Mouse (Mus musculus): Measurements from ENCODE around the gene Cnbp. TPM values are rescaled to one million over a fixed set of nuclear protein-coding genes. Genes with fewer than 3 reads are reported as not detected.
A peak's percentile ranks its signal among the peaks of the same experiment; 100 is the strongest.

The Cnbp gene
- polyA plus RNA-seq, 1 experiment, result 7.3 TPM

DNA sequence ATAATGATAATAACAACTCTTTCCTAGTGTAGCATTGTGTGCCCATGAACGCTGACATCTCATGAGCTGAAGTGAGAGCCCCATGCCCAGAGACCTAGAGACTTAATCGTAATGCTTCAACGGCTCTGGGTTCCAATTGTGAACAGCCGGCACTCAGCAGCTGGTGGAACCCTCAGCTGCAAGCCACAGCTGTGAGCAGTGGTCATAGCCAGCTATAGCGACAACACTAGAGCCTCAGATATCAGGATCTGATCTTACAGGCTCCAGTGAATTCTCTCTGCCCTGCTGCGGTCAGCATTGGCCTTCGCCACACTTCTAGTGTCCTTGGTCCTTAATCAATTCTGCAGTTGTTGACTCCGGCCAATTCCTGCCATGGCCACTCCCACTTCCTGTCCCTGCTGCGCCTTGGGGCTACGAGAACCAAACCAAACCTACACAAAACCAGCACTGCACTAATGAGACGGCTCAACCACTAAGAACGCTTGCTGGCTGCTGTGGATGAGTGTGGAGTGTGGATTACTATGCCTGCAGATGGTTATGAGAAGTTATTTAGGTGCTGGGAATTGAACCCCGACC, 25.2 kb upstream of the Cnbp start:
- Histone ChIP-seq H3K4me1 (ENCODE audit: control insufficient read depth) (peaks cover 17% of the 10 kb centered on the region), H3K36me3 (ENCODE audit: control insufficient read depth) (no peaks in the 10 kb centered on the region), H3K9me3 (ENCODE audit: control insufficient read depth, low read length) (0 out of 2 replicates have a peak, but pooled peaks cover 2% of the 10 kb centered on the region), H3K4me3 (replicated peaks) (peak overlapping the region; percentile 29), H3K27me3 (ENCODE audit: control insufficient read depth) (peaks cover 2% of the 10 kb centered on the region; the same call in 1 of the 2 replicates)
- TF ChIP-seq TAL1 (IDR thresholded peaks at IDR 0.05; ENCODE audit: low read length) (no peak), GATA1 (IDR thresholded peaks at IDR 0.05; ENCODE audit: low read length) (no peak)

DNA sequence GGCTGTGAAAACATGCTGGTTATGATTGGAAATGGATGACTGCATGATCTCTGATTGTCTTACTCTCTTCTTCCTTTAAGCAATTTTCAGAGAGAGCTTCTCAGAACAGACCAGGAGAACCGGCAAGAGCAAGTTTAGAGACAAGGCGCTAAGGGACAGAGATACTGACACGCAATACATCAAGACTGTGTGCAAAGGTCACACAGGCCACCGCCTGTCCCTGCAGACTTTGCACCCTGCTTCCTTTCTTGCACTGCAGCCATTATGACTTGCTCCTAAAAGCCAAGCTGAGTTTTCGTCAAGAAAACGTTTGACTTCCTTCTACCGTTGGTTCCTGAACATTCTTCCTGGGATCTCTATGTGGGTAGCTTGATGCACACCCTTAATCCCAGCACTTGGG, 24.7 kb upstream of the Cnbp start:
- peaks cover 19% of the 10 kb centered on the region for H3K4me1 ChIP-seq (ENCODE audit: control insufficient read depth)
- H3K36me3 ChIP-seq (ENCODE audit: control insufficient read depth), result no peaks in the 10 kb centered on the region
- TF ChIP-seq GATA1 (IDR thresholded peaks at IDR 0.05; ENCODE audit: low read length), result no peak
- no peak for TF ChIP-seq TAL1 (IDR thresholded peaks at IDR 0.05; ENCODE audit: low read length)
- H3K27me3 ChIP-seq (ENCODE audit: control insufficient read depth), result 0 out of 2 replicates have a peak, but pooled peaks cover 2% of the 10 kb centered on the region
- H3K4me3 ChIP-seq (replicated peaks), result no peak overlapping the region
- H3K9me3 ChIP-seq (ENCODE audit: control insufficient read depth, low read length), result 0 out of 2 replicates have a peak, but pooled peaks cover 2% of the 10 kb centered on the region

DNA sequence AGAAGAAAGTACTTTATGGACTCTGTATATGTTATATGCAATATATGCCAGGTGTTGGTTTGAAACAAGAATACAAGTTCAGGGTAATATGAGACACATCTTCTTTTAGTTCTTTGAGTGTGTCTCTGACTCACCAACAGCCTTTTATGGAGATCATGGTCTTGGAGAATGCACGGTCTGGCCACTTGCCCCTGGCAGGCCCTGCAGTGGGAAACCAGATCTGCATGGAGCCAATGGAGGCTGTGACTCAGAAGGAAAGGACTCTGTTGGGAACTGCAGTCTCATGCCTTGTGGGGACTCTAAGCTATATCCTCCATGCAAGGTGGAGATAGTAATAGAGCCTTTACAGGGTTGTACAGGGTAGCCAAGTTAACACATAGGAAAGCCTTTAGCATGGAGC, 24.2 kb upstream of the Cnbp start:
- TF ChIP-seq GATA1 (IDR thresholded peaks at IDR 0.05; ENCODE audit: low read length), result no peak
- TF ChIP-seq TAL1 (IDR thresholded peaks at IDR 0.05; ENCODE audit: low read length), result no peak

DNA sequence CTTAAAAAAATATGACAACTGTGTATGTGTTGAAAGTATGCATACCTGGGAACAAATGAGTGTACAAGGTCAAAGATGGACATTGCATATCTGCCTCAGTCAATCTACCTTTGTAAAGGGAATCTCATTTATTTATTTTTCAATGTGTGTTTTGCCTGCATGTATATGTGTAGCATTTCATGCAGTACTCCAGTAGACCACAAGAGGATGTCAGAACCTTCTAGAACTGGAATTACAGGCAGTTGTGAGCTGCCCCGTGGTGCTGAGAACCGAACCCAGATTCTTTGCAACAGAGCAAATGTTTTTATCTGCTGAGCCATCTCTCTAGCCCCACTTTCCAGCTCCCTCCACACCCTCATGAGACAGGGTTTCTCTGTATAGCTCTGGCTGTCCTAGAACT, 23.1 kb upstream of the Cnbp start:
- H3K4me1 ChIP-seq (ENCODE audit: control insufficient read depth), result peaks cover 31% of the 10 kb centered on the region
- 0 out of 2 replicates have a peak, but pooled peaks cover 2% of the 10 kb centered on the region for H3K9me3 ChIP-seq (ENCODE audit: control insufficient read depth, low read length)
- H3K36me3 ChIP-seq (ENCODE audit: control insufficient read depth), result no peaks in the 10 kb centered on the region
- no peaks in the 10 kb centered on the region for H3K27me3 ChIP-seq (ENCODE audit: control insufficient read depth)
- H3K4me3 ChIP-seq (replicated peaks), result no peak overlapping the region
- no peak for TF ChIP-seq GATA1 (IDR thresholded peaks at IDR 0.05; ENCODE audit: low read length)
- TF ChIP-seq TAL1 (IDR thresholded peaks at IDR 0.05; ENCODE audit: low read length), result no peak

More for the DNA sequence above, 24.2 kb upstream of the Cnbp start:
- H3K4me3 ChIP-seq (replicated peaks), result no peak overlapping the region
- no peaks in the 10 kb centered on the region for H3K36me3 ChIP-seq (ENCODE audit: control insufficient read depth)
- H3K9me3 ChIP-seq (ENCODE audit: control insufficient read depth, low read length), result 0 out of 2 replicates have a peak, but pooled peaks cover 2% of the 10 kb centered on the region
- H3K27me3 ChIP-seq (ENCODE audit: control insufficient read depth), result no peaks in the 10 kb centered on the region
- H3K4me1 ChIP-seq (ENCODE audit: control insufficient read depth), result peaks cover 24% of the 10 kb centered on the region

- TF ChIP-seq GATA1 (IDR thresholded peaks at IDR 0.05; ENCODE audit: low read length), result no peak
- H3K27me3 ChIP-seq (ENCODE audit: control insufficient read depth), result no peaks in the 10 kb centered on the region
- H3K9me3 ChIP-seq (ENCODE audit: control insufficient read depth, low read length), result 0 out of 2 replicates have a peak, but pooled peaks cover 2% of the 10 kb centered on the region
- no peaks in the 10 kb centered on the region for H3K36me3 ChIP-seq (ENCODE audit: control insufficient read depth)
- peaks cover 39% of the 10 kb centered on the region for H3K4me1 ChIP-seq (ENCODE audit: control insufficient read depth)
- H3K4me3 ChIP-seq (replicated peaks), result no peak overlapping the region
These were observed 22.2 kb upstream of the Cnbp start for GRCm38 (mm10) chr6:87873104-87873503.

DNA sequence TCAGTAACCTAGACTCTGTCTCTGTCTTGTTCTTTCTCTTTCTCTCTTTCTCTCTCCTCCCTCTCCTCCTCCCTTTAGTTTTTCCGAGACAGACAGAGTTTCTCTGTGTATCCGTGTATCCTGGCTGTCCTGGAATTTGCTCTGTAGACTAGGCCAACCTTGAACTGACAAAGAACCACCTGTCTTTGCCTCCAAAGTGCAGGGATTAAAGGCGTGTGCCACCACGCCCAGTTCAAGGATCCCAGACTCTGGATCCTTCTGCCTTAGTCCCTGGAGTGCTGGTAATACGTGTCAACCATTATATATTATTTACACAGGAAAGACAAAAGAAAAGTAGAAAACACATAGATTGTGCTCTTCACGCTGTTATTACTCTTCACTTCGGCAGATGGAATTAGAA, 20.3 kb upstream of the Cnbp start:
- TF ChIP-seq GATA1 (IDR thresholded peaks at IDR 0.05; ENCODE audit: low read length) (no peak), TAL1 (IDR thresholded peaks at IDR 0.05; ENCODE audit: low read length) (no peak)
- 0 out of 2 replicates have a peak, but pooled peaks cover 2% of the 10 kb centered on the region for H3K9me3 ChIP-seq (ENCODE audit: control insufficient read depth, low read length)
- H3K36me3 ChIP-seq (ENCODE audit: control insufficient read depth), result no peaks in the 10 kb centered on the region
- no peaks in the 10 kb centered on the region for H3K27me3 ChIP-seq (ENCODE audit: control insufficient read depth)
- H3K4me1 ChIP-seq (ENCODE audit: control insufficient read depth), result peaks cover 50% of the 10 kb centered on the region
- H3K4me3 ChIP-seq (replicated peaks), result no peak overlapping the region

DNA sequence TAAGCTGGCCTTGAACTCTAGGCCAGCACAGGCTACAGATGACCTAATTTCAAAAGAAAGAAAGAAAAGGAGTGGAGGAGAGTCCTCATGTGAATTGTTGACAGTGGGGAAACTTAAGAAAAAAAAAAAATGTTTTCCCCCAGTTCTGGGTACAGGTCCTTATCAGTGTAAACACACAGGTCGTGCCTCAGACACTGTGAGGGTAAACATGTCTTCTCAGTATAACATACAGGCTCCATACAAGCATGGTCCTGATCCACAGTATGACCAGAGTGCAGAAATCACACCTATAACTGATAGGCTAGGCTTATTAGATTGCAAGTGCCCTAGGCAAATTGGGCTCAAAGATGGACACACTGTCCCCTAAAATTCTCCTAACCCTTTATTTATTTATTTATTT, 19.5 kb upstream of the Cnbp start:
- H3K27me3 ChIP-seq (ENCODE audit: control insufficient read depth), result no peaks in the 10 kb centered on the region
- H3K4me3 ChIP-seq (replicated peaks), result no peak overlapping the region
- H3K4me1 ChIP-seq (ENCODE audit: control insufficient read depth), result peaks cover 50% of the 10 kb centered on the region
- TF ChIP-seq GATA1 (IDR thresholded peaks at IDR 0.05; ENCODE audit: low read length) (no peak), TAL1 (IDR thresholded peaks at IDR 0.05; ENCODE audit: low read length) (no peak)
- no peaks in the 10 kb centered on the region for H3K36me3 ChIP-seq (ENCODE audit: control insufficient read depth)
- H3K9me3 ChIP-seq (ENCODE audit: control insufficient read depth, low read length), result 0 out of 2 replicates have a peak, but pooled peaks cover 2% of the 10 kb centered on the region

DNA sequence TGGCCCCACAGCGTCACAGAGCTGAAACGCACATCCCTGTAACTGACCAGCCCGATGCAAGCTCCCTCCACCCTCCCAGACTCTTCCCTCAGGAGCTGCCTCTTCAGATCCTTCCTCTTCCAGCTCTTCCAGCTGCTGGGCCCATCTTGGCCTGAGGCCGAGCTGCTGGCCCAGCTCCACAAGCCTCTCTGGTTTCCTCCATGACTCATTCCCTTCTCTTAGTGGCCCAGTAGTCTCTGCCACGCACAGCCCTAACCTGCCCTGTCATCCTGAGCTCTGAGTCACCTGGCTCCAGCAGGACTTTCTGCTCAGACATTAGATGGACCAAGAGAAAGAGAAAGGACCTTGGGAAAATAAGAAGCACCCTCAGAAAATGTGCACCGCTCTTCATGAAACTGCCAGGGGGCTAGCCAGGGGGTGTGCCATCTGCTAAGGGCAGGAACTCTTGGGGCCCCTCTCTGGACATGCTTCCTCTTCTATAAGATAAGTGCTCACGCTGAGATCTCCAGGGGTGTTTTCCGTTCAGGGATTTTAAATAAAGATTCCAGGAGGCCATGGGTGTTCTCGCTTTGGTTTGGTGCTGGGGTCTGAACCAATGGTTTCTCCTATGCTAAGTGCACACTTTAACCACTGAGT, 18.1 kb upstream of the Cnbp start:
- Histone ChIP-seq H3K9me3 (ENCODE audit: control insufficient read depth, low read length) (0 out of 2 replicates have a peak, but pooled peaks cover under 1% of the 10 kb centered on the region), H3K36me3 (ENCODE audit: control insufficient read depth) (no peaks in the 10 kb centered on the region), H3K4me1 (ENCODE audit: control insufficient read depth) (peaks cover 50% of the 10 kb centered on the region), H3K4me3 (replicated peaks) (no peak overlapping the region), H3K27me3 (ENCODE audit: control insufficient read depth) (no peaks in the 10 kb centered on the region)
- TF ChIP-seq TAL1 (IDR thresholded peaks at IDR 0.05; ENCODE audit: low read length) (no peak), GATA1 (IDR thresholded peaks at IDR 0.05; ENCODE audit: low read length) (no peak)

DNA sequence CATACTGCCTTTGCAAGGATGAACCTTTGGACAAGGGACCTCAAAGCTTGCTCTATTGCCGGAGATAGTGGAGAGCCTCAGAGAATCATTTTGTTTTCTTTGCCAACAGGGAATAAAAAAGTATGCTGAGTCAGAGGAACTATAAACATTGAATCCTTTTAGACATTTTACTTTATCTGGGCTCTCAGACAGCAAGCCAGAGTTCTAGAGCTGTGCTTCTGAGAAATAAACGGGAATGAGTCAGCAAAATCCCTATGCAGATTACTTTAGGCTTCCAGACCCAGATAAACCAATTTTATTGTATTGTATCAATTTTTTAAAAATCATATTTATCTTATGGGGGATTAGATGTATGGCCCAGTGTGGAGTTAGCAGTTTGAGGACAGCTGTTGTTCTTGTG, 16.4 kb upstream of the Cnbp start:
- H3K9me3 ChIP-seq (ENCODE audit: control insufficient read depth, low read length), result no peaks in the 10 kb centered on the region
- no peak overlapping the region for H3K4me3 ChIP-seq (replicated peaks)
- no peak for TF ChIP-seq GATA1 (IDR thresholded peaks at IDR 0.05; ENCODE audit: low read length)
- TF ChIP-seq TAL1 (IDR thresholded peaks at IDR 0.05; ENCODE audit: low read length), result no peak
- H3K36me3 ChIP-seq (ENCODE audit: control insufficient read depth), result no peaks in the 10 kb centered on the region
- H3K4me1 ChIP-seq (ENCODE audit: control insufficient read depth), result peaks cover 56% of the 10 kb centered on the region
- H3K27me3 ChIP-seq (ENCODE audit: control insufficient read depth), result no peaks in the 10 kb centered on the region

All from erythroblast, embryonic 14.5 days (primary cell).